Mouse (Mus musculus): ENCODE results near the gene Cdkn2aip. TPM values are rescaled to one million over a fixed set of nuclear protein-coding genes. Genes with fewer than 3 reads are reported as not detected.

The Cdkn2aip gene
- 25.8 TPM for polyA plus RNA-seq (2014; fragmentation: Illumina TruSeq; extraction: RNeasy Lipid Tissue Mini Kit (QIAGEN cat#74804); ENCODE audit: low replicate concordance)

GRCm38 (mm10) chr8:47713761-47714745 is at the start of gene Cdkn2aip:
Gene Cdkn2aip, minus strand, starts transcription at chr8:47713932.

DNA sequence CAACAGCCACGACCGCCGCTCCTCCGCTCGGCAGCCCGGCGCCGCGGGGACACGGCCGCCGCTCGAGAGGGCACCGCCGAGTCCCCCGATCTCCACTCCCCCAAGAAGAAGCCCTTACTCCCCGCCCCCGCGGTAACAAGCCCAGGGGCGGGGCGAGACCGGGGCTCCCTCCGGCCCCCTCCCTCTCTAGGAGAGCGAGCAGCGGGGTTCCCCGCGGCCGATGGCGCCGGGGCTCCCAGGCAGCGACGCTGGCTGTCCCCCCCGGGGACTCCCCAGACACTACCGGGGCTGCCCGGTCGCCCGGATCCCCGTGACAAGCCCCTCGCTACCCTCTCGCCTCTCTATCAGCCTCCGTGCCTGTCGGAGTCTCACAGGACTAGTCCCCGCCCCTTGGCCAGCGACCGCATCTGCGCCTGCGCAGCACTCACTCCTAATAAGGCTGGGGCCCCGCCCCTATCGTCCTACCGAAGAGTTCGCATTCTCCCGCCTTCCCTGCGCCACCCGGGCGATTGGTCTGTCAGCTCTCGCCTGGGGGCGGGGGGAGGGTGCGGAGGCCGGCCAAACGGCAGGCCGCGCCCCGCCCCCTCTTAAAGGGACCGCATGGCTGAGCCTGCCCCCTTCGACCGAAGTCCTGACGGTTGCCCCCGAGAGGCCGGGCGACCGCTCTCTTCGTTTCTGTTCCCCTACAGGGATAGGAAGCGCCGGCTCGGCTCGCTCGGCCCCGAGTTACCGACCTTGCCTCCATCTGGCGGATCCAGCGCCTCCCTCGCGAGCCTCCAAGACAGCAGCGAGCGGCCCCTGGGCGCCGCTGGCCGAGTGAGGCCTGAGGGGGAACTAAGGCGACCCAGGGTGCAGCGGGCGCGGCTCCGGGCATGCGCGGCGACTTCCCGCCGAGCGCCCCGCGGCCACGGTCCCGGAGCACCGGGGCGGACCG is 38.7 kb downstream of the Cdkn2aip start, which contains the start of gene Ing2:
Gene Ing2, minus strand, starts transcription at position 780 of the 934 bp plus-strand sequence.

Other genes starting within 250 kb of the Cdkn2aip start
- 28.7 TPM for gene Trappc11, start 180.5 kb downstream of the Cdkn2aip start, polyA plus RNA-seq (2014; fragmentation: Illumina TruSeq; extraction: RNeasy Lipid Tissue Mini Kit (QIAGEN cat#74804); ENCODE audit: low replicate concordance)
- gene Rwdd4a, start 180.3 kb downstream of the Cdkn2aip start, polyA plus RNA-seq (2014; fragmentation: Illumina TruSeq; extraction: RNeasy Lipid Tissue Mini Kit (QIAGEN cat#74804); ENCODE audit: low replicate concordance) = 18.4 TPM
- gene Ing2, start 38.4 kb downstream of the Cdkn2aip start, polyA plus RNA-seq (2014; fragmentation: Illumina TruSeq; extraction: RNeasy Lipid Tissue Mini Kit (QIAGEN cat#74804); ENCODE audit: low replicate concordance) = 11.5 TPM
- not detected for gene Cldn24, start 108.2 kb upstream of the Cdkn2aip start, polyA plus RNA-seq (2014; fragmentation: Illumina TruSeq; extraction: RNeasy Lipid Tissue Mini Kit (QIAGEN cat#74804); ENCODE audit: low replicate concordance)
- gene Cldn22, start 110.5 kb upstream of the Cdkn2aip start, polyA plus RNA-seq (2014; fragmentation: Illumina TruSeq; extraction: RNeasy Lipid Tissue Mini Kit (QIAGEN cat#74804); ENCODE audit: low replicate concordance) = not detected